Mouse (Mus musculus): ENCODE data around the gene Arih2.

Arih2 gene

DNA sequence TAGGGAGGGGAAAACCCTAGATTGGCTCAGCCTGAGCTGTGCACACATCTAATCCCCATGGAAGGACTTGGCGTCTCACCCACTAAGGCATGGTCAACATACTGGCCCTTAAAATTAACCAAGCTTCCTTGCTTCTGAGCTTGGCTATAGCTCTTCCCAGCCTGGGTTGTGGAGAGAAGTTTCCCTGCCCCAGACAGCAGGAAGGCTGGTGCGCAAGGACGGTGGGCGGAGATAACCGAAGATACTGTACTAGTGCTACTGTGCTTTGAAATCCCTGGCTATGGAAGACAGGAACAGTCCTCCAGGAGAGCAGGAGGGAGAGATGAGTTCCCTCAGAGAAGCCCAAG lies 69.9 kb downstream of the Arih2 start:
- no peak for DNase-seq (ENCODE audit: low read depth, low spot score)

DNA sequence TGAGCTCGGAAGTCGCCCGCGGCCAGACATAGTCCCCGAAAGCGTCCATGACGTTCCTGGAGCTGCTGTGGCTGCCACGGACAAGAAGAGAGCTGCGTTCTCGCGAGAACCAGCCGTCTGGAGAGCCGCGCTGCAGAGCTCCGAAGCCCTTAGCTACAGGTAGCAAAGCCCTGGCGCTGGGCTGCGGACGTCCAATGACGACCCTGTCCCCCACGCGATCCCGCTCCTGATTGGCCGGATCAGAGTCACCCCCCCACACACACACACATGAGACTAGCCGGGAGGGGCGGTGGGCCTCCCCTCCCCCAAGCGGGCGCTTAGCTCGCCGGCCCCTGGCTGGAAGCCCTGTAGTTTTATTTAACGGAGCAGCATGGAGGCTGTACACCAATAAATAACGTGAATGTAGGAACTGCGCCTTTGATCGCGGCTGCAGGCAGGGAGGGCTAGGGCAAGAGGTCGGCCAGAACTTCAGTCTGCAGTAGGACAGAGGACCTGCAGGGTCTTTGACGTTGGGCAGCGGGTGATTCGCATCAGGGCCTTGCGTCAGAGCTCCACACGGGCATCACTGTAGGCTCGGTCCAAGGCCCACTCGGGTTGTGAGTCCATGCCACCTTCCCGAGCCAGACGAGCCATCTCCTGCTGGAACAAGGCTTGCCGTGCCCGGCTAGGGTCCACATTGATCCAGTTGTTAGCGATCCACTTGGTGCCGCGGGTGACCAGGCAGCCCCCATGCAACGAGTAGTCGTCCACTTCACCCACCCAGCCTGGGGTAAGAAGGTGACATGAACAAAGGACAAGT lies 70.4 kb downstream of the Arih2 start, which contains the start of gene Wdr6:
Wdr6 (minus strand) TSS at position 195 of the 799 bp plus-strand sequence.
- DNase-seq (ENCODE audit: low read depth, low spot score): peak; percentile 94

DNA sequence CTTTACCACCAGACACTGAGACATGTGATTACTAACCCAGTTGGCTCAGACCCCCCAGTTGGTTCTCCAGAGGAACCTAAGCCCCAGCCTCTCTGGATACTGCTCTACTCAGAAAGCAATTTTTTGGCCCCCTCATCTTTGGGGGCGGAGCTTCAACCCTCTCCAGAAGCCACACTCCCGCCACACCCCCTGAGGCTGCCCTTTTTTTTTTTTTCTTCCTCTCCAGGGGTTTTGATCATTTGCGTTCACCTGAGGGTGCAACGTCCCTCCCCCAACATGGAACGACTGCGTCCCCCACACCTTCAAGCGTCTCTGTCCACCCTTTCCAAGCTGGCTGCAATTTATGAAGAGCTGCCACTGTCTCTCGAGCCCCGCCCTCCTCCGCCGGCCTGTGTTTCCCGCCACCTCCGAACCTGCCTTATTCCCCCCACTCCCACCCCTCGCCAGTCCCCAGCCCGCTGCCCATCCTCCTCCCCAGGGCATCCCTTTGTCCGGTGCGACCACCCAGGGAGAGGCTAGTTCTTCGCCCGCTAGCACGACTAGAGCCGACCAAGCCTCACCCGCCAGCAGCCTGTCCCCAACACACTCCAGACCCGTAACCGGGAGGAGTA lies 71.1 kb downstream of the Arih2 start:
- DNase-seq (ENCODE audit: low read depth, low spot score): peak; percentile 62

DNA sequence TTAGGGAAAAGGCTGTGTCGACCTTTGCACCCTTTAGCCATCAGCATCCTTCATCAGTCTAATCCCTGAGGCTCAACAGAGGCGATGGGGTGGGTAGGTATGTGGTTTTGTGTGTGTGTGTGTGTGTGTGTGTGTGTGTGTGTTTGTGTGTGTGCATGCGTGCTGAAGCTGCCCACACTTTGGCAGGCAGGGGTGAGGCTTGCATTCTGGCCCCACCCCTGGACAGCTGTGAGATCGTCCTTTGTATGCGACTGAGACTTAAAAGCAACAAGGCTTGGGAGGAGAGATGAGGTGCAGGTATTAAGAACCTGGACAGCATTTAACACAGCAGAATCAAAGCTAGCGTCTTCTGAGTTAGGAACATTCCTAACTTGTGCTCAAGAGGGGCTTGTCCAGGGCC lies 72.2 kb downstream of the Arih2 start:
- no peak for DNase-seq (ENCODE audit: low read depth, low spot score)

DNA sequence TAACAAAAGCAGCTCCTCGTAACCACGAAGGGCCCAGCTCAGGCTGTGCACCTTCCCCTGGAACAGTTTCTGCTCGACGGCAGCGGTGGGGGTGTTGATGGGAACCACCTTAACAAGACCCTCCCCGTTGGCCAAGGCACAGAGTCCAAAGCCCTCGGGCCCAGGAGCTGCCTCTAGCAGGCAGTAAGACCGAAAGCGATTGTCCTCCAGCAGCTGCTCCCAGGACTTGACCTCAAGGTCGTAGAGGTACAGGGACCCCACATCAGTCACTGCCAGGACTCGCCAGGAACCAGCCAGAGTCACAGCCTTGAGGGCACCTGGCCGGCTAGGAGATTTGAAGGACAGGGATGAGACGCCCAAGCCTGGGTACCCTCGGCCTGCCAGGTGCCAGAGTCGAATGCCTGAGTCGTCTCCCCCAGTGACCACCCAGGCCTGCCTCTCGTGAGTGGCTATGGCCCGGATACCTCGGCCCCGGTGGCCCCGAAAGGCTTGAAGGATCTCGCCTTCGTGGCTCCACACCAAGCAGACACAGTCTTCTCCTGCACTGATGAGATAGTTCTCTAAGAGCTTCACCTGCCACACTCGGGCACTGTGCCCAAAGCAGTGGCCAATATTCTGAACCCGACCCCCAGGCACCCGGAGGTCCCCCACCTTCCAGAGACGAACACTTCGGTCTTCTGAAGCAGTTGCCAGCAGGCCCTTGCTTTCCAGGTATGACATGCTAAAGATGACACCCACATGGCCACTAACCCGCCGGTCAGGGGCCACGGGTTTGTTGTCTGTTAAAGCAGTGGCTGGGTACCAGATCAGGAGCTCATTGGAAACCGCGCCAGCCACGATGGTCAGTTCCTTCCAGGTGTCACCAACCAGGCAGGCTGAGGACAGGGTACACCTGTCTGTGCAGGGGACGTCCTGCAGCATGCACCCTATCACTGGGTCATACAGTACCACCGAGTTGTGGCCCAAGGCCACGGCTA lies 73.6 kb downstream of the Arih2 start:
- no peak for DNase-seq (ENCODE audit: low read depth, low spot score)

DNA sequence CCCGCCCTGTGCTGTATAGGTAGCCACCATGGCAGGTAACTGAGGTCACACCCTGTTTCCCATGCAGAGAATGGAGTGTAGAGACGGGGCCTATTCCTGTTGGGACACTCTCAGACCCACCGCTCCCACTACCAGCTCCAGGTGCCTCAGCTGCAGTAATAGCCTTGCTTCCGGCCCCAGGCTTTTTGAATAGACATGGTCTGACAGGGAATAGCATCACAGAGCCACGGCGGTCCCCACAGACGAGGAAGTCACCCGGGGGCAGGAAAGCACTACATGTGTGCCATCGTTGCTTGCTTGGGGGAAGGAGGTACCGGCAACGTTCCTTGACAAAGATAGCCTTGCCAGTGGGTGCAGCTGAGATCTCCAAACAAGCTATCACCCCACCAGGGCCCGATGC lies 74.3 kb downstream of the Arih2 start:
- DNase-seq (ENCODE audit: low read depth, low spot score): no peak

DNA sequence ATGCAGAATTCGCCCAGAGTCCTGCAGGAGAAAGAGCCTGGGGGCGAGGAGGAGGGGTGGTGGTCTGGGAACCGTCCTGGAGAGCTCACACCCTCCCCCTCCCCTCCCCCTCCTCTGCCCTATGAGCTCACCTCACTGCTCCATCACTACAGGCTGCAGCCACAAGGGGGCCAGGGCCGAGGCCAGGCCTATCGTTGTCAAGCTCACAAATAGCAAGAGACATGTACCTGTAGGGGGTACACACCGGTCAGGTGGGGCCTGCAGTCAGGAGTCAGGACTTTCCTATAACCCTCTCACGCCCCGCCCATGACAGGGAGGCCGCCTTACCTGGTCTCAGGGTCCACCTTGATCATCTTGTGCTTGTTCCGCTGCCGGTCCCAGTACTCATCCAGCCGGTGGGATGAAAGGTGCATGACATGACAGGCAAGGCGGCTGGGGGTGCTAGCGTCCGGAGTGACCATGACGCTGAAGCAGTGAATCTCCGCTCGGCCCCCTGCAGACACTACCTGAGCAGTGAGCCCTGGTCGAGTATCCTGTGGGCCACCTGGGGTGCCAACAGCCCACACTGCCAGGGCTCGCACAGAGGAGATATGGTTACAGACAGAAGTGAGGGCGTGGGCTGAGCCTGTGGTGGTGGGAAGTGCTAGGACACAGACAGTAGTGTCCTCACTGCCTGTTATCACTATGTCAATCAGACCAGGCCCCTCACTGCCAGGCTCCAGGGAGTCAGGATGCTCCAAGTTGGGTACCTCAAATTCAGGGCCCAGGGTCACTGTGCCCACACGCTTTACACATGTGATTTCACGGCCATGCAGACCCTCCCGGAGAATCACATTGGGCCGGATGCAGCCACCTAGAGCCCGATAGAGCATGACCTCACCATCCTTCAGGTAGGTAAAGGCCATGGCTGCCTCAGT lies 75.2 kb downstream of the Arih2 start:
- peak; percentile 78 for DNase-seq (ENCODE audit: low read depth, low spot score)

DNA sequence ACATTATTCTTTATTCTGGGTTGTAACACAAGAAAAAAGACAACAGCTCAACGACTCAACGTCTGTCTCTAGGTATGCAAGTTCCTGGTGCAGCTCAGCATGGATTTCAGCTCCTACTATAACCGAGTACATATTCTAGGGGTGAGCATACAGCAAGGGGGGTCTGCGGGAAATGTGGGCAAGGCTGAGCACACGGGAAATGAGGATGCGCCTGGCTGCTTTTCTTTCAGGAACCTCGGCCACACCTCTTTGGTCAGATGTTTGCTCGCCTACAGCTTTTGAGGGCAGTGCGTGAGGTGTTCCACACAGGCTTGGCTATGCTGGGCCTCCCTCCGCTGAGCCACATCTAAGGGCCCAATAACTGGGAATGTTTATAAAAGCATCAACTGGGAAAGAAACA lies 76.9 kb downstream of the Arih2 start:
- DNase-seq (ENCODE audit: low read depth, low spot score): no peak

DNA sequence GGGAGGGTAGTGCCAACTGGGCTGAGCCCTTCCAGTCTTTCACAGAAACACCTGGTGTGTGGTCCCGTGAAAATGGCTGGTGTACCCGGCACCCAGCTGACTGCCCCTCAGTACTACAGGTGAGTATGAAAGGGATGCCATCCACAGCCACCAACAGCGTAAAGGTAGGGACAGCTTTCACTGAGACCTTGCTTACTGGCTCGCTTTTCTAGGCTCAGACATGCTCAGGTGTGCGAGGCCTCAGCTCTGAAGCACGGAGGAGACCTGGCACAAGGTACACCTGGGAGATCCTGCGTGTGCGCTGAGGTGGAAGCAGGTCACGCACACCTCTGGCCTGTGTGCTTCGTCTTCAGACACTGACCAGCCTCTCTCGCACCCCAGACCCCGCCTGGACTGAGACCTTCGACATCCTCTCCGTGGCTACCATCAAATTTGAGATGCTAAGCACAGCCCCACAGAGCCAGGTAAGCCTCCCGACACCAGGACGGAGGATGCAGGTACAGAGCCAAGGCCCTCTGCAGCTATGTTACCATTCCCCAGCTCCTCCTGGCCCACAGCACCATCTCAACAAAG lies 77.7 kb downstream of the Arih2 start:
- no peak for DNase-seq (ENCODE audit: low read depth, low spot score)

DNA sequence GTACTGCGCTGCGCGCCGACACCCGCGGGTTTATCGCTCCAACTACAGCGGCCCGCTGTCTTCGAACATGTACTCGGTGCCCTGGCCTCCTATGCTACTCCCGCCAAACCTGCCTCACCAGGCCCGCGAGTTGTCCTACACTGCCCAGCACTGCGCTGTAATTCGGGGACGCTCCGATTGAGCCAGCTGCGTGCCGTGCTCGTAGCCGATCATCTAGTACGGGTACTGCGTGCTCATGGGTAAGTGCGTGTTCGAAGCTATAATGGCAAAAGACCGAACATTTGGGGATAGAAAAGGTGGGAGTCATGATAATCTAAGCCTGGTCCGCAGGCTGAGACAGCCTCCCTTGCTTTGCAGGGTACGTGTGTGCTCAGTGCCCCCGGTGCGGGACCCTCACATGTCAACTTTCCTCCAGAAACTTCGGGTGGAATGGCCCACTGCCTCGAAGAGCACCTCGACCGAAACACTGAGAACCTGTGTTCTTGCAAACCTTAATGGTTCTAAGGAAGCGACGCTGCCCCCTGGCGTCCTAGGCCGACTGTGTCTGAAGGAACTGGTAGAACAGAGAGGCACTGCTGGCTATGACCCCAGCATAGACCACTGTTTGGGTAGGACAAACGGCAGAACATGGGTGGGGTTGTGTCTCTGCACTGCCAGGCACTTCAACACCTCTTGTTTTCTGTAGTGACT lies 78.8 kb downstream of the Arih2 start:
- peak; percentile 87 for DNase-seq (ENCODE audit: low read depth, low spot score)

DNA sequence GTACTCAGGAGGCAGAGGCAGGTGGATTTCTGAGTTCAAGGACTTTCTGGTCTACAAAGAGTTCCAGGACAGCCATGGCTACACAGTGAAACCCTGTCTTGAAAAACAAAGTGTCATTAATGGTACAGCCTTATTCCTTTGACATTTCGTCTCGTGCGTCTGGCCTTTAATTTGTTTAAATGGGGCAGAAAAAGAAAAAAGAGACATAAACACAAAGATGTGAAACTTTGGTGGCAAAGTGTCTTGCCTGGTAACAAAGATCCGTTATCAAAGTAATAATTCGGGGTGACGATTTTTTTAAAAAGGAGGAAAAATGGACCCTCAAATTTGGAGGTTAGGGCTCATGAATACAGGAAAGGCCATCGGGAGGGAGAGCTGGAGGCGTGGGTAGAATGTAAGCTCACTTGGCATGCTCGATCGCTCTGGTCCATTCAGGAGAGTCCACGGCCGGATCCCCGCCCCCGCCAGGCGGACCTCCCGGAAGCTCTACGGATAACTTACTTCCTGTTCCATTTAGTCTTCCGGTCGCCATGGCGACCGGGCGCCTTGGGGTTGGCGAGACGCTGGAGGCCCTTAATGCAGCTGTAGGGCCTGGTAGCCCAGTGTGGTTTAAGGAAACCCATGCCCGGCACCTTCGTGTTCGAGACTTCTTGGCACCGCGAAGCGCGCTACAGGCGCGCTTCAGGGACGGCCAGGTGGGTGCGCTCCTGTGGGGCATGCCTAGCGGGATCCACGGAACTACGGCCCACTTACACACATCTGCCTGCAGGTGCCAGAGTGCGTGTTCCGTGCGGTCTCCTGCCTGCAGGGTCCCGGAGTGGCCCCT lies 79.6 kb downstream of the Arih2 start, which contains the start of gene Dalrd3:
Dalrd3 (plus strand) TSS at position 506 of the 826 bp plus-strand sequence.
- DNase-seq (ENCODE audit: low read depth, low spot score): peak; percentile 93

DNA sequence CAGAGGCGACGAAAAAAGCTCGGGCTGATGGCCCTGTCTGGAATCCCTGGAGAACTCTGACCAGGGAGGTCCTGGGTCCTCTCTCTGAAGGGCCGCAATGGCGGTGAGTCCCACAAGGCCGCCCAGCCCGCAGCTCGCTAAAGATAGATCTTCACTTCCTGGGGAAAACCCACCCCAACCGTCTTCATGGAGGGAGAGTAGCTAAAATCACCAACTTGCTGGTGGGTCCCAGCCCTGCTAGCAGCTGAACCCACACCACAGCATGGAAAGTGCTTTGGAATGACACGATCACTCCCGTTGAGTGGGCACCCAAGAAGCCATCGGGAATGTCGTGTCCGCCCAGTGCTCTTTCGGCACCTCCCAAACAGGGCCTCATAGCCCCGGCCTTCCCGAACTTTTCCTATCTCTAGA lies 80.7 kb downstream of the Arih2 start:
- peak; percentile 39 for DNase-seq (ENCODE audit: low read depth, low spot score)

DNA sequence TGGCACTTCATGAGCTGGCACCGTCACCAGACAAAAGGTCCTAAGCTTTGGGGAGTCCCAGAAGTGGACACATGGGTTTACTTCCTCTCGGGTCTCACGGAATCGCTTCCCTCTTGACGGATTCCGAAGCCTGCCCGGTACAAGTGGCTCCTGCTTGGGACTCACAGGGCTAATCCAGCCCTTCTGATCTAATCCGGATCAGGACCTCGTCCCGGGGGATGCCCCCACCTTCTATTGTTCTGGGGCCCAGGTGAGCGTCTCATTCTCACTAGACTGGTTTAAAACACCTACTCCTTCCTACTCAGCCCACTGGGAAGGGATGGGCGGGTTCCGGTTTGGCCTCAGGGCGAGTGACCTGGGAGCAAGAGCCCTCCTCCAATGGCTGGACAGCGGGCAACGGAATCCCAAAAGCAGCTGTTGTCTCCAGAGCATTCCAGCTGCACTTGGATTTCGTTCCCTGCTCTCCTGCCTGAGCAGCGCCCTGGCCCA lies 81.2 kb downstream of the Arih2 start:
- peak; percentile 34 for DNase-seq (ENCODE audit: low read depth, low spot score)

DNA sequence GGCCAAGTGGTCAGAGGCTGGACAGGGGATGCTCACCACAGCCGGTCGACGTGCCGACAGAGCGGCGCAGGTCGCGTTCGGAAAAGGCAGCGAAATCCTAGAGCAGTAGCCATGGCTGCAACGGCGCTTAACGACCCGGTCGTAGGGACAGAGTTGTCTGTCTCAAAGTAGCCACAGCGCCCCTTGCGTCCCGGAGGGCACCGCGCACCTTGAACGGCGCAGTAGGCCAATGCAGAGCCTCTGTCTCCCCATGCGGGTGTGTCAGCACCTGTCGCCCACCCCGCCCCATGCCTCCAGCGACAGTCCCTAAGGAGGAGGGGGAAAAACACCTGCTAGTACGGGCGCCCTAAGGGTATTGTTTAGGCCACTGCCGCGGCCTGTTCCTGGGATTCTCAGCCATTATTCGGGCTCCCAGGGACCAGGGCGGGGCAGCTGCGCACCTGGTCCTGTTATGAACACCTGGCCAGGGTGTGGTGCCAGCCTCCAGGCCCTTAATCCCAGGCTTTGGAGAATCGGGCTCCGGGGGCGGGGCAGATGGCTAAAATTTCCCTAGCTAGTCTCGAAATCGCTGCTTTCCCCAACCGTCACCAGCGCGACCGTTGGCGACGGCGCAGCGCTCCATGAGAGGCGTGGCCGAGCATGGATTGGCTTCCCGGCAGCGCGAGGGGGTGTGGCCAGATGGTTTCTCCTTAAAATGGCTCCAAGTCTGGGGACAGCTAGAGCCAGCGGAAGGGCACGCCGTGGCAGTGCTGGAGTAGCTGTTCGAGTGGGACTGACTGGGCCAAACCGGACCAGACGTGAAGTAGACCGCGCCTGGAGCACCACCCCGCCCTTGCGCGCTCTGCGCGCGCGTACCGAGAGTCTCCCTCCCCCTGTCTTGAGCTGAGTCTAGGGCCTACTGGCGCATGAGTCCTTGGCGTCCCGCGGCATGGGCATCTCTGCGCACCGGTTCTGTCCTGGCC lies 82.1 kb downstream of the Arih2 start, which contains the start of gene Ndufaf3:
Ndufaf3 (minus strand) TSS at position 620 of the 962 bp plus-strand sequence.
- peak; percentile 95 for DNase-seq (ENCODE audit: low read depth, low spot score)

DNA sequence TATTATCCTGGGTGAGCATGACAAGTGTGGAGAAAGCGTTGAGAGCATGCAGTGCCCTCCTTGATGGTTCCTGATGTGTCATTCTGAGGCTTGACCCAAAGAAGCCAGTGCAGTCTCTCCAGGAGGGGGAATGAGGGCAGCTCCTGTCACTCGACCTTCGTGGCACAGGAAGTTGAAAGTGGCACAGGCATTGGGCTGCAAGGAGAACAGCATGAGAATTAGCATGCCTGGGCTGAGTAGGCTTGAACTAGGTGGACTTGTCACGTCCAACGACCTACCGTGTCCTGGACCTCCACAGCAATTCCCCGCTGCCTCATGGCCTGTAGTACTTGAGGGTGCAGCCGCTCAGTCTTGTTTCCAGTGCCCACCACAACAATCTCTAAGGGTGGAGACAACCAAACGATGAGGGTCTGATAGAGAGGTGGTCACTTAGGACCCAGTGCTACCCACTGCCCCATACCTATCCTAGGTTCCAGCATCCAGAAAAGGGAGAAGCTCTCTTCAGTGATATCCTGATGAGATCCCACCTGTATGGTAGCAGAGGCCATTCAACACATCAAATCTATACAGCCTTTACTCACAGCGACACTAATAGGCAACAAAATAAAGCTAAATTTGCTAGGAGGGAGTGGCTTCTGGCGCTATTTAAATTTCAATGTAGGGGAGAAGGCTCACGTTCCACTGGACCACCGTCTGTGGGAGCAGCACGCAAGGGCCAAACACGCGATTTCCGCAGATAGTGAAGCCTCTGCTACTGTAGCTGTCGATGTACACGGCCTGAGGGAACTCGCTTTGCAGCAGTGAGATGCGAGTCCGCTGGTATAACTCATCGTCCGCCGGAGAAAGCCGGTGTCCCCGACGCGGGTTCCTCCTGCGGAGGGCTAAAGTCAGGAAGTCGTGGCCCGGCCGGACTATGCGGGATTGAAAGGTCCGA lies 83.0 kb downstream of the Arih2 start:
- DNase-seq (ENCODE audit: low read depth, low spot score): no peak

DNA sequence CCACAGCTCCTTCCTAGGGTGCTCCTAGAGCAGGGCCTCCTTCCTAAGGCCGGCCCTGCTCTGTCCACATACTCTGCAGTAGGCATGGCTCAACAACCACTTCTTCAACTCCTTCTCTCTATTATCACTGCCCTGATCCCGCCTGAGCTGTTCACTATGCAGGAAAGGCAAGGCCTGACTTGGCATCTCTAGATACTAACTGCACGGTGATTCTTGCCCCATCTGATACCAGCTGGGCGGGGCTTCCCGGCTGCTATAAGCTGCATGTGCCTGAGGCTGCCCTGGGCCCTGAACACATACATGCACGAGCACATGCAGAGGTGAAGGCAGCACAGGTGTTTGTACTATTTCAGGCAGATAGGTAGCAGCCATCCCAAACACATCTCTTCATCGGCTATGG lies 85.1 kb downstream of the Arih2 start:
- no peak for DNase-seq (ENCODE audit: low read depth, low spot score)

DNA sequence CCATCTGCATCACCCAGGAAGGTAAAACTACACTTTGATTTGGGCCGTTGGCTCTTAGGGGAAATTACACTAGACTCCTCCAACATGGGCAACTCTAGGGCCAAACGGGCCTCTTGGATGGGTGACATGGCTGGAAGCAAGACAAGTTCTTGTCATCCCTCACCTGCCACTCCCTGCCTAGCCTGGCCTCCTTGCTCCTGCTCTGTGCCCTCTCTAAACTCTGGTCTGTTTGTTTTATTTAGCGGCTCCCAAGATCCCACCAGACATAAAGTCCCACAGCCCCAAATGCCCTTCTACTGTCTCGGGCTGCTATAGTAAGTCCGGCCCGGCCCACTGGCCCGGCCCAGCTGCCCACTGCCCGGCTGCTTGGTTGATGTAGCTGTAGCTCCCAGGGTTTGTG lies 85.5 kb downstream of the Arih2 start:
- DNase-seq (ENCODE audit: low read depth, low spot score): no peak
